Mouse (Mus musculus): ENCODE measurements around the gene Slc5a11.

Slc5a11 gene

DNA sequence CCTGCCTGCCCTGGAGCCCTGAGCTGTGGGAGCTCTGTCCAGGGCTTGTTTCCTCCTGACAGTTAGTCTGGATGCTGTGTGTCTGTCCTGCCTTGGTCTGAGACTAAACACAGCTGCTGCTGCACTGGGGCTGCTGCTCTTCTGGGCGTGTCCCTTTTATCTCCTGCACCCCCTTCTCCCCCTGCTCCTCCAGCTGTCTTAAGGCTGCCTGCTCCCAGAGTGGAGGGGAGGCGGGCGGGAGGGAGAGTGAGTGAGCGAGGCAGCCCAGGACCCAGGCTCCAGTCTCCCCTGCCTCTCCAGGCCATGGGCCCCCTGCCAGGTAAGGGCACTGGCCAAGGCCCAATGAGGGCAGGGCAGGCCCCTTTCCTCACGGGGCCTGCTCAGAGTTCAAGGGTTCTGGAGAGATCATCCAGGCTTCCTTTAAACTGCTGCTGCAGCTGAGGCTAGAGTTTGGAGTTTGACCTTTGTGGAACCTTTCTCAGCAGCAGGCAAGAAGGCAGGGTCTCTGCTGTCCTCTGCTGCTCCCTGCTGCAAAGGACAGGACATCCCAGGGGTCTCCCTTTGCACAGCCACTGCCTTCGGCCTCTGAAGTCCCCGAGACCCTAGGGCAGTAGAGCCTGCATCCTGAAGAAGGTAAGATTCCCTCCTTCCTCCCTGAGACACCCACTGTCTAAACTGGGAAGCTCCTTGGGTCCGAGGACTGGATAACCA is at the start of gene Slc5a11:
Gene Slc5a11, plus strand, starts transcription at position 416 of the 711 bp plus-strand sequence.
- no peak for DNase-seq (ENCODE audit: low read depth)

DNA sequence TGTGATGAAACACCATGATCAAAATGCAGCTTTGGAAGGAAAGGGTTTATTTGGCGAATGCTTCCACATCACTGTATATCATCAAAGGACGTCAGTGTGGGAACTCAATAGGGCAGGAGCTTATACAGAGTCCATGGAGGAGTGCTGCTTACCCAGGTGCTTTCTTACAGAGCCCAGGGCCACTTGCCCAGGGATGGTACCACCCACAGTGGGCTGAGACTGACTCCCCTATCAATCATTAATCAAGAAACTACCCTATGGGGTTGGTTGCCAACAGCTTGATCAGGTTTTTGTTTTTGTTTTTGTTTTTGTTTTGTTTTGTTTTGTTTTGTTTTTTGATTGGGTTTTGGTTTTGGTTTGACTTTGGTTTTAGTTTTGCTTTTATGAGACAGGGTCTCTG is 47.1 kb upstream of the Slc5a11 start:
- no peak for DNase-seq (ENCODE audit: low read depth)

DNA sequence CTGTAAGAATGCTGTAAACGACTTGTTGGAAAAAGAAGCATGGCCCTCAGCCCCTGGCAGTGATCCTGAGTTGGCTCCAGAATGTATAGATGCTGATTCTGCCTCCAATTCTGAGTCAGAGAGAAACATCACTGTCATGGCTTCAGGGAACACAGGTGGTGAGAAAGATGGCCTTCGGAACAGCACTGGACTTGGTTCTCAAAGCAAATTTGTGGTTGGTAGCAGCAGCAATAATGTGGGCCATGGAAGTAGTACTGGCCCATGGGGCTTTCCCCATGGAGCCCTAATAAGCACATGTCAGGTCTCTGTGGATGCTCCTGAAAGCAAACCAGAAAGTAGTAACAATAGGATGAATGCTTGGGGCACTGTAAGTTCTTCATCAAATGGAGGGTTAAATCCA is 45.0 kb upstream of the Slc5a11 start:
- no peak for DNase-seq (ENCODE audit: low read depth)

- no peak for DNase-seq (ENCODE audit: low read depth)
These were observed 42.5 kb upstream of the Slc5a11 start for GRCm38 (mm10) chr7:123172101-123172500.

DNA sequence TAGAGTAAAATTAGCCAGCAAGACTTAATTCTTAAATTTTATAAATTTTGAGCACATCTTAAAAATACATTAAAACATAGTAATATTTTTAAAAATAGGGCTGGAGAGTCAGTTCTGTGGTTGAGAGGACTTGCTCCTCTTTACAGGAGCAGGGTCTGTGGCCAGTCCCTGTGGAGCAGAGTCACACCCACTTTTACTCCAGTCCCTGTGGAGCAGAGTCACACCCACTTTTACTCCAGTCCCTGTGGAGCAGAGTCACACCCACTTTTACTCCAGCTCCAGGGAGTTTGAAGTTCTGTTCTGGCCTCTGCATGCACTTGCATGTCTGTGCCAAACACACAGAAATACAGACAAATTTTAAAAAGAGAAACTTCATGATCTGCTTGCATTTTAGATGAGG is 37.4 kb upstream of the Slc5a11 start:
- no peak for DNase-seq (ENCODE audit: low read depth)

DNA sequence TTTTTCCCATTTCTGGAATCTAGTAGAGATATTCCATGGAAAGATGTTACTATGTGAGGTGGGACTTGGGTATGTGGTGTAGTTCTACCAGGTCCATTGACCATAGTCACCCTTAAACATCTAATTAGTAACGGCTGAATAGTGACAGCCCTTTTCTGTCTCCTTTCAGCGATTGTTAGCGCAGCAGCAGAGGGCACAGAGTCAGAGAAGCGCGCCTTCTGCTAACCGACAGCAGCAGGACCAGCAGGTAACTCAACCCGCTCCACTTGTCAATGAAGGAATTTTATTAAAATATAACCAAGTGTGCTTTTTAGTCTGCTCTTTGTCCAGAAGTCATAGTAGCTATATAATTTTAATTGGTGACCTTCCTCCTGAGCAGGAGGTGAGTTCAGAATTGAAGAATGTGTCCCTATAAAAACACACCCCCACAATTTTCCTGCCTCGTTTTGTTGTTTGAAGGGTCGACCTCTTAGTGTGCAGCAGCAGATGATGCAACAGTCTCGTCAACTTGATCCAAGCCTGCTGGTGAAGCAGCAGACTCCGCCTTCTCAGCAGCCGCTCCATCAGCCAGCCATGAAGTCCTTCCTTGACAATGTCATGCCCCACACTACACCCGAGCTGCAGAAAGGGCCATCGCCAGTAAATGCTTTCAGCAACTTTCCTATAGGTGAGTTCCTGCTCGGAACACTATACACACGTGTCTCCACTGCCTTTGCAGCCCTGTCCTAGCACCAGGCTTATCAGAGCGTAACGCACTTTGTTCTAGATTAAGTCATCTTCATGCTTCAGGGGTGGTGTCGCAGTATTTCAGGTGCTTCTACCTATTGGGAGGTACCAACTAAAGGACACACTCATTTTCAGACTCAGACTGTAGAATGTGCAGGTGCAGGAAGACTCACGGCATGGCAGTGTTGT is 32.5 kb upstream of the Slc5a11 start:
- DNase-seq (ENCODE audit: low read depth): no peak

DNA sequence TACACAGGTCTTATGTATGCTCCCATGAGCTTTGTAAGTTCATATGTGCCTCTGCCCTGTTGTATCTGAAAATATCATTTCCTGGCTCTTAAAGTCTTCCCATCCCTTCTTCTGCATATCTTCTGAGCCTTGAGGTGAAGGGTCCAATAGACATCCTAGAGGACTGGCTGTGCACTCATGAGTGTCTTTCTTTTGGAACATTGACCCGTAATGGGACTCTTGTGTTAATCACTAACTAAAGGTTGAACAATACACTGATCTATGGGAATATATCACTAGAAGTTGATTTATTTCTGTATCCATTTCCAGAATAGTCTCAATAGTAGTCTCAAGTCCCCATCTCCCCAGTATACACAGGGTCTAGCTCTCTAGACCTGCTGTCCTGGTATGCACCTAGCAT is 29.7 kb upstream of the Slc5a11 start:
- DNase-seq (ENCODE audit: low read depth): no peak

- DNase-seq (ENCODE audit: low read depth): no peak
These were observed 28.1 kb upstream of the Slc5a11 start for GRCm38 (mm10) chr7:123186463-123186862.

DNA sequence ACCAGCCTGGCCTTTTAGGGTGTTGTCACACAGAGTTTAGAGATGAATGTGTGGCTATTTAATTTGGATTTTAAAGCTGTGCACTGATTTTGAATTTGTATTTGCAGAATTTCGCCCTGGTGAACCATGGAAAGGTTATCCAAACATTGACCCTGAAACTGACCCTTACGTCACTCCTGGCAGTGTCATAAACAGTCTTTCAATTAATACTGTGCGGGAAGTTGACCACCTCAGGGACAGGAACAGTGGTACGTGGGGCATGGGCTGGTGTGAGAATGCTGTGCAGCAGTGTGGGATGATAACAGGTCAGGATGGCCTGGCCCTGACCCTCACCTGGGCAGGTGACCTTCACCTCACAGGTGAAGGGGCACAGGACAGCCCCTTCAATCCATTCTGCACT is 27.3 kb upstream of the Slc5a11 start:
- no peak for DNase-seq (ENCODE audit: low read depth)

GRCm38 (mm10) chr7:123188462-123188861 is 26.1 kb upstream of the Slc5a11 start:
- no peak for DNase-seq (ENCODE audit: low read depth)

DNA sequence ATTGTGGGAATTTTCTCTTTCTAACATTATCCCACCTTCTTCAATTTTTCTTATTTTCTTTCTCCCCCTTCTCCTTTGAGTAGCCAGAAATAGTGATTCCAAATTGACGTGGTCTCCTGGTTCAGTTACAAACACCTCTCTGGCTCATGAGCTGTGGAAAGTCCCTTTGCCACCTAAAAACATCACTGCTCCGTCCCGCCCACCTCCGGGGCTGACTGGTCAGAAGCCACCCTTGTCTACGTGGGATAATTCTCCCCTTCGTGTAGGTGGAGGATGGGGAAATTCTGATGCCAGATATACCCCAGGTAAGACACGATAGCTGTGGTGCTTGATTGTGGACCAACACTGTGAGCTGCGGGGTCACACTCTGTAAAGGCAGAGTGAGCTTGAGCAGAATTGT is 24.8 kb upstream of the Slc5a11 start:
- no peak for DNase-seq (ENCODE audit: low read depth)

DNA sequence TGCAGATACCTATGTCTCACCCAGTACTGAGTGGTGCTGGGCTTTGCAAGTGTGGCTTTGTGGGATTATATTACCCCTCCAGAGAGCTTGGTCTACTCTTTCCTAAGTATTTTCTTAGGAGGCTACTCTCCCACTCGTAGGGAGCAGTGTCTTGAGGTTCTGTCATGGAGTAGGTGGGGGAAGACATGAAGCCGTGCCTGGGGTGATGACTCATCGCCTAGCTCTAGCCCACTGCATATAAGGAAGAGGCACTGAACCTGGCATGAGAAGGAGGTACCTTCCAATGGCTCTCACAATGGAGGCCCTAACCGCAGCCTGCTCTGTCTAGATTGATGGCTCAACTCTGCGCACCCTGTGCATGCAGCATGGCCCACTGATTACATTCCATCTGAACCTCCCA is 22.8 kb upstream of the Slc5a11 start:
- DNase-seq (ENCODE audit: low read depth): no peak

DNA sequence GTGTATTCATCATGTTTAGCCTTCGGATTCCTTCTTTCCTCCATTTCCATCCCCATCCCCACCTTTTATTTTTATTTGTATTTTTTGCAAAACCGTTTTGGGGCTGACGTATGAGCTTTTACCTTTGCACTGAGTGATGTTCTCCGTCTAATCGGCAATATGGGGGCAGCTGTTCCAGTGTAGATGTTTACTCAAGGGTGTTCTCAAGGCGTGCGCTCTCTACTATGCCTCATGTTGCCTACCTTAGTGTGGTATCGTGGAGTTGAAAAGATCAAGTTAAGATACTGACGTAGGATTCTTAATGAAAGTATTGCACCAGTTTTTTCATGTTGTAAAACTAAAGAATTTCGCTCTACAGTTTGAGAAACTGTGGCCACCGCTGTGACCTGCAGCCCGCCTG is 21.4 kb upstream of the Slc5a11 start:
- DNase-seq (ENCODE audit: low read depth): no peak

- no peak for DNase-seq (ENCODE audit: low read depth)
These were observed 19.9 kb upstream of the Slc5a11 start for GRCm38 (mm10) chr7:123194696-123195095.

DNA sequence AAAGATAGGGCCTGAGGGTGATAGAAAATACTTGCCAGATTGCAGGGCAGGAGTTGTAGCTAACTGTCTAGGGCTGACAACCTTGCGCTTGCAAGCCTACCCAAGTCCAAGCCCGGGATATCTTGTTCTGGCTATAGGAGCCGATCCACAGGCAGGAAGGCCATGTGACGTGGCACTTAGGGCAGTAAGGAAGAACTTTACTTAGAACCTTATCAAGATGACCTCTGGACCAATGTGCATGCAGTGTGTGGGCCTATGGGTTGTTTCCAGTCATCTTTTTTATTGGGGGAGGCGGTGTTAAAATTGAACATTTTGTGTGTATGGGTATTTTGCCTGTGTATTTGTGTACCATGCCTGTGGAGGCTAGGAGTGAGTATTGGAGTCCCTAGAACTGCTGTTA is 18.1 kb upstream of the Slc5a11 start:
- no peak for DNase-seq (ENCODE audit: low read depth)

DNA sequence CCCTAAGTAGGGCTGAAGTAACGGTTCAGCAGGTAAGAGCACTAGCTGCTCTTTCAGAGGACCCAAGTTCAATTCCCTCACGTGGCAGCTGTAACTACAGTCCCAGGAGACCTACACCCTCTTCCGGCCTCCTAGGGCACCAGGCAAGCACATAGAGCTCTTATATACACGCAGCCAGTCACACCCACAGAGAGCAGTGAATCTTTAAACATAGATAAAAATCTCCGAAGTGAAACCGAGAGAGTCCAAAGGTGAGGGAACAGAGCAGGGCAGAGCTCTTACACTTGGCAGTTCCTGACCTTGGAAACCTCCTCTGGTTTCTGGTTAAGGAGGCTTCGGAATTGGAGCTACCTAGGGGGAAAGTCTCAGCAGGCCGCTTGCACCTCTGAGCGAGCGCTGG is 15.9 kb upstream of the Slc5a11 start:
- no peak for DNase-seq (ENCODE audit: low read depth)

GRCm38 (mm10) chr7:123199151-123199550 is 15.4 kb upstream of the Slc5a11 start:
- no peak for DNase-seq (ENCODE audit: low read depth)

- no peak for DNase-seq (ENCODE audit: low read depth)
These were observed 14.8 kb upstream of the Slc5a11 start for GRCm38 (mm10) chr7:123199656-123200206.

- no peak for DNase-seq (ENCODE audit: low read depth)
These were observed 13.9 kb upstream of the Slc5a11 start for GRCm38 (mm10) chr7:123200722-123201121.

DNA sequence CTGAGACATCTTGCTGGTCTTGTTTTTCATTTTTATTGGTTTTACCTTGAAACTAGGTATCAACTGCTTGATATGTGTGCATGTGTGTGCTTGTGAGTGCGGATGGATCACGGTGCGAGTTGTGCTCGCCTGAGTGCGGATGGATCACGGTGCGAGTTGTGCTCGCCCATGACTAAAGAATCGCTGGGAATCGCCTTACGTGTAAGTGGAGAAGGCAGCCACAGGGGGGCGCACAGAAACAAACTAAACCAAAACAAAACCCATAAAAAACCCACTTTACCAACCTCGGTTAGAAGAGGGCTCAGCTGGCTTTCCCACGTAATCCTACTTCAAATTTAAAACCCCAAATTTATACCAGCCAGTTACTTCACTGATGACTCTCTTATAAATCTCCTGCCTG is 9.3 kb upstream of the Slc5a11 start:
- peak; percentile 17 for DNase-seq (ENCODE audit: low read depth)

DNA sequence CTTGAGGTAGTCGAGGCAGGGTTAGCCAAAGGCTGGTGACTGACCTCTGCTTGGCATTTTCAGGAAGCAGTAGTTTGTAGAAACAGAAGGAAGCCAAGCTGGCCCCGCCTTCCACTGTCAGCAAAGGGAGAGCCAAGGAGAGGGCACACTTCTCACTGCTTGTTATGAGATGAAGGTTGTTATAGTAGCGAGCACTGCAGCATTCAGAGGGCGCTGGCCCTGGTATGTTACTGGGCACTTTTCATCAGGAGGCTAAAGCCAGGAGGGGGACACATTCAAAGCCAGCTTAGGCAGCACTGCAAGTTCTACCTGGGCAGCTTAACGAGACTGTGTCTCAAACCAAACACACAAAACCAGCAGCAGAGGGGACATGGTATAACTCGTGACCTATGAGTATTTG is 7.0 kb upstream of the Slc5a11 start:
- no peak for DNase-seq (ENCODE audit: low read depth)

- no peak for DNase-seq (ENCODE audit: low read depth)
These were observed 4.7 kb upstream of the Slc5a11 start for GRCm38 (mm10) chr7:123209864-123210263.

GRCm38 (mm10) chr7:123211461-123211860 is 3.1 kb upstream of the Slc5a11 start:
- DNase-seq (ENCODE audit: low read depth): no peak

Measured in fibroblast of lung, adult 2 months (primary cell).